Mouse (Mus musculus): ENCODE measurements around the gene Klhl26. TPM values are rescaled to one million over a fixed set of nuclear protein-coding genes. Genes with fewer than 3 reads are reported as not detected.

Klhl26 gene
- polyA plus RNA-seq, 1 experiment from 2014 or later, result 24.2 TPM

DNA sequence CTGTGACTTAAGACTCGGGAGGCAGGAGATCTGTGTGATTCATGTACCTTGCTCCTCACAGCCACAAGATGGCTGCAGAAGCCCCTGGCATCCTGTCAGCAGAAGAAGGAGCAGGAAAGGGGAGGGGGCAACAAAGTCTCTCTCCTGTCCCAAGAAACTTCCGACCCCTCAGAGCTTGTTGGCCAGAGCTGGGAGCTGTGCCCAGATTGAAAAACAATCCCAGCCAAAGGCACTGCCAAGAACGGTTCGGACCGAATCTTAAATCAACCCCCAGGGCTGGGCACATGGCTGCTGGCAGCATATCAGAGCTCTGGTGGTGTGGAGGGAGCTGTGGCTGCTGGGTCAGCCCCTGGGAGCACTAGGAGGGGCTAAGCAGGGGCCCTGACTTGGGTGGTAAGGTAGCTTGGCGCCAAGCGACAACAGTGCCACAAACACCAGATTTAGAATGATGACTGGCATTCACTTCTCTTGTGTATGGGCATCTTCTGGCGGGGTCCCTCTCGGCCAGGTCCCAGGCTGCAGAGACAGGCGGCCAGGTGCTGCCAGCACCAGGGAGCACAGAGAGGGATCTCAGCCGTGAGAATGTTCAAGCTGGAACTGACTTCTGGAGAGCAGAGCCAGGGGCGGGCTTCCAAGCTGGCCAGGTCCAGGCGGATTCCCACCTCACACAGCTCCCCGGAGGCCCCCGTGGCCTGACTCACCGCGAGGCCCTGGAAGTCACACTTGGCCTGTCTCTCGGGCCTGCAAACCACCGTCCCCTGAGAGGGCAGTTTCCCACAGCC is 28.9 kb downstream of the Klhl26 start:
- no peak overlapping the region; the same call in 1 of the 2 replicates for H3K9ac ChIP-seq (replicated peaks; ENCODE audit: low read length)
- H3K4me1 ChIP-seq (ENCODE audit: control insufficient read depth, insufficient read depth, low read length), result no peaks in the 10 kb centered on the region
- H3K4me3 ChIP-seq (replicated peaks; ENCODE audit: low read depth, low read length), result no peak overlapping the region
- H3K27me3 ChIP-seq (ENCODE audit: control insufficient read depth, insufficient read depth, low read length), result no peaks in the 10 kb centered on the region
- H3K4me2 ChIP-seq (ENCODE audit: low read length), result no peak overlapping the region
- WGBS, result 73% methylated on average over 19 of the region's 19 CpGs
- no peaks in the 10 kb centered on the region for H3K9me3 ChIP-seq (ENCODE audit: control insufficient read depth, low read length)
- H3K36me3 ChIP-seq (ENCODE audit: control insufficient read depth, insufficient read depth, low read length), result peaks cover 28% of the 10 kb centered on the region
- no peak overlapping the region for H3K27ac ChIP-seq (replicated peaks; ENCODE audit: low read depth, low read length)
- ATAC-seq (ENCODE audit: low FRiP score, low TSS enrichment) (no peak), DNase-seq (peak; percentile 53)

DNA sequence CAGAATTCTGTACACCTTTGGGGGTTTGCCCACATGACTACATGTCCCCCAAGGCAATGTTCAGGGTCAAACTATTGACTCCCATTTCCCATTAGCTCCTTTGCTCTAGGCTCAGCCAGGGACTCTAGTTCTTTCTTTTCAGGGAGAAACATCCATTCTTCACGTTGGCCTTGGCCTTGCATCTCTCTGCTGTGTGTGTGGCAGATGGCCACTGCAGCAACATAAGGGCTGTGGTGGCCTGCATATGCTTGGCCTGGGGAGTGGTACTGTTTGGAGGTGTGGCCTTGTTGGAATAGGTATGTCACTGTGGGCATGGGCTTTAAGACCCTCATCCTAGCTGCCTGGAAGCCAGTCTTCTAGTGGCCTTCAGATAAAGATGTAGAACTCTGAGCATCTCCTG is 30.8 kb downstream of the Klhl26 start:
- 67% methylated on average over 1 of the region's 1 CpGs for WGBS
- H3K4me2 ChIP-seq (ENCODE audit: low read length), result no peak overlapping the region

DNA sequence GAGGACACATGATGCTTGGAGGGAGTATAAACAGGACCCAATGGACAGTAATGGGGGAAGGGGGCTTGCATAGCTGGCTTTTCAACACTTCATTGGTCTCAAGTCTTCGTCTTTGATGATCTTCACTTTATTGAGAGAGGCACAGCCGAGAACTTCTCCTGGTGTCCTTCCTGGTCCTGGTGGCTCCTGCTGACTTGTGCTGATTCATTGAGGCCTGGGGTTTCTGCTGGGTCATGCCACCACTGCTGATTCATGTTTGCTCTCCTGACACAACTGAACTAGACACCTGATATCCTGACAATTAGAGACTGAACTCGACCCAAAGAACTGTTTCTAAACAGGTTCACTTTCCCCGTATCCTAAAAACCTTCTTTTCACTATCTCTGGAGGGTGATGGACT is 33.4 kb downstream of the Klhl26 start:
- Histone ChIP-seq H3K4me3 (replicated peaks; ENCODE audit: low read depth, low read length) (no peak overlapping the region), H3K27me3 (ENCODE audit: control insufficient read depth, insufficient read depth, low read length) (no peaks in the 10 kb centered on the region), H3K9me3 (ENCODE audit: control insufficient read depth, low read length) (no peaks in the 10 kb centered on the region), H3K4me1 (ENCODE audit: control insufficient read depth, insufficient read depth, low read length) (peaks cover 11% of the 10 kb centered on the region), H3K36me3 (ENCODE audit: control insufficient read depth, insufficient read depth, low read length) (no peaks in the 10 kb centered on the region), H3K27ac (replicated peaks; ENCODE audit: low read depth, low read length) (no peak overlapping the region), H3K4me2 (ENCODE audit: low read length) (no peak overlapping the region), H3K9ac (replicated peaks; ENCODE audit: low read length) (no peak overlapping the region)
- DNase-seq, result no peak
- no peak for ATAC-seq (ENCODE audit: low FRiP score, low TSS enrichment)
- WGBS, result 86% methylated on average over 4 of the region's 4 CpGs

More for the DNA sequence above, 30.8 kb downstream of the Klhl26 start:
- ATAC-seq (ENCODE audit: low FRiP score, low TSS enrichment) (no peak), DNase-seq (no peak)
- Histone ChIP-seq H3K9ac (replicated peaks; ENCODE audit: low read length) (no peak overlapping the region), H3K9me3 (ENCODE audit: control insufficient read depth, low read length) (no peaks in the 10 kb centered on the region), H3K27ac (replicated peaks; ENCODE audit: low read depth, low read length) (no peak overlapping the region), H3K27me3 (ENCODE audit: control insufficient read depth, insufficient read depth, low read length) (no peaks in the 10 kb centered on the region), H3K4me1 (ENCODE audit: control insufficient read depth, insufficient read depth, low read length) (no peaks in the 10 kb centered on the region), H3K4me3 (replicated peaks; ENCODE audit: low read depth, low read length) (no peak overlapping the region), H3K36me3 (ENCODE audit: control insufficient read depth, insufficient read depth, low read length) (peaks cover 12% of the 10 kb centered on the region; the same call in 1 of the 2 replicates)

DNA sequence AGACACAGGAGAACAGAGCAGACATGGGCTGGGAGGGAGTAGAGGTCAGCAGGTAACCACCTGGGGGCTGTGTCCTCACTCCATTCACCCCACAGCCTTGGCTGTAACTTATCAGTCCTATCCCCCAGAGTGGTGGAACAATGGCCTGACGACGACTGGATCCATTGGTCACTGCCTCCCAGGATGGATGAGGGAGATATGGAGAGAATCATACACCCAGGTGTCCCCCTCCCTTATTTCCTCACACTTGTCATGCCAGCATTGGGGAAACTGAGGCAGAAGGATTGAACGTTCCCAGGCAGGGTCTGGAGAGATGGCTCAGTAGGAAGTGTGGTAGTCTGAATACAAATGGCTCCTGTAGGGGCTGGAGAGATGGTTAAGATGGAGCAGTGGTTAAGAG is 35.2 kb downstream of the Klhl26 start:
- Histone ChIP-seq H3K27me3 (ENCODE audit: control insufficient read depth, insufficient read depth, low read length) (no peaks in the 10 kb centered on the region), H3K9ac (replicated peaks; ENCODE audit: low read length) (no peak overlapping the region), H3K9me3 (ENCODE audit: control insufficient read depth, low read length) (no peaks in the 10 kb centered on the region), H3K4me1 (ENCODE audit: control insufficient read depth, insufficient read depth, low read length) (peaks cover 16% of the 10 kb centered on the region), H3K4me2 (ENCODE audit: low read length) (no peak overlapping the region), H3K27ac (replicated peaks; ENCODE audit: low read depth, low read length) (no peak overlapping the region), H3K36me3 (ENCODE audit: control insufficient read depth, insufficient read depth, low read length) (no peaks in the 10 kb centered on the region), H3K4me3 (replicated peaks; ENCODE audit: low read depth, low read length) (no peak overlapping the region)
- ATAC-seq (ENCODE audit: low FRiP score, low TSS enrichment), result no peak
- 82% methylated on average over 3 of the region's 3 CpGs for WGBS
- DNase-seq, result no peak

DNA sequence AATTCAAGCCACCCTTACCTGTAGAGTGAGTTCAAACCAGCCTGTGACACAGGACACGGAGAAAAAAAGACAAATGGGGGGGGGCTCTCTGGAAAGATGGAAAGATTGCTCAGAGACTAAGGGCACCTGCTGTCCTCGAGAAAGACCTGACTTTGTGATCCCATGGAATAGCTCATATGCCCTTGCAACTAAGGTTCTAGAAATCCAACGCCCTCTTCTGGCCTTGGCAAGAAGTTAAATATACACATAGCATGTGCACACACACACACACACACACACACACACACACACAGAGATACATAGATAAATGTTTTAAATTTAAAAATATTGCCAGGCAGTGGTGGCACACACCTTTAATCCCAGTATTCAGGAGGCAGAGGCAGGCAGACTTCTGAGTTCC is 36.5 kb downstream of the Klhl26 start:
- Histone ChIP-seq H3K9ac (replicated peaks; ENCODE audit: low read length) (no peak overlapping the region), H3K27me3 (ENCODE audit: control insufficient read depth, insufficient read depth, low read length) (no peaks in the 10 kb centered on the region), H3K4me1 (ENCODE audit: control insufficient read depth, insufficient read depth, low read length) (peaks cover 16% of the 10 kb centered on the region), H3K4me3 (replicated peaks; ENCODE audit: low read depth, low read length) (peak overlapping the region; percentile 68), H3K4me2 (ENCODE audit: low read length) (peak overlapping the region; percentile 68), H3K27ac (replicated peaks; ENCODE audit: low read depth, low read length) (no peak overlapping the region), H3K36me3 (ENCODE audit: control insufficient read depth, insufficient read depth, low read length) (no peaks in the 10 kb centered on the region), H3K9me3 (ENCODE audit: control insufficient read depth, low read length) (no peaks in the 10 kb centered on the region)
- WGBS, result 52% methylated on average over 3 of the region's 3 CpGs
- no peak for DNase-seq
- ATAC-seq (ENCODE audit: low FRiP score, low TSS enrichment), result no peak

DNA sequence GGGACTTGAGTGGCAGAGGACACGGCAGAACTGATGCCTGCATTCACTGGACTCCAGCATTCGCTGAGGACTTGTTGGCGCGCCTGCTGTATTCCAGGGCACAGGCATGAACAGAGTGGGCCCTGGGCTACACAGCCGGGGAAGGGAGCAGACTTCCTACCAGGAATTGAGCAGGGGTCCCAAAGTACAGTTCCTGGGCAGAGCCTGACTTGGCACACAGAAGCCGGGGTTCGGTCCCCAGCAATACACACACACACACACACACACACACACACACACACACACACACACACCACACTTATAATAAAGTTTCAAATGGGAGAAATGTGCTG is 37.0 kb downstream of the Klhl26 start:
- H3K27ac ChIP-seq (replicated peaks; ENCODE audit: low read depth, low read length), result peak overlapping the region; percentile 91
- H3K4me2 ChIP-seq (ENCODE audit: low read length), result peak overlapping the region; percentile 68
- peaks cover 16% of the 10 kb centered on the region for H3K4me1 ChIP-seq (ENCODE audit: control insufficient read depth, insufficient read depth, low read length)
- no peaks in the 10 kb centered on the region for H3K9me3 ChIP-seq (ENCODE audit: control insufficient read depth, low read length)
- WGBS, result 3% methylated on average over 7 of the region's 7 CpGs
- no peaks in the 10 kb centered on the region for H3K27me3 ChIP-seq (ENCODE audit: control insufficient read depth, insufficient read depth, low read length)
- H3K36me3 ChIP-seq (ENCODE audit: control insufficient read depth, insufficient read depth, low read length), result no peaks in the 10 kb centered on the region
- no peak for DNase-seq
- ATAC-seq (ENCODE audit: low FRiP score, low TSS enrichment), result no peak
- peak overlapping the region; percentile 60; the same call in 1 of the 2 replicates for H3K9ac ChIP-seq (replicated peaks; ENCODE audit: low read length)
- H3K4me3 ChIP-seq (replicated peaks; ENCODE audit: low read depth, low read length), result peak overlapping the region; percentile 68

DNA sequence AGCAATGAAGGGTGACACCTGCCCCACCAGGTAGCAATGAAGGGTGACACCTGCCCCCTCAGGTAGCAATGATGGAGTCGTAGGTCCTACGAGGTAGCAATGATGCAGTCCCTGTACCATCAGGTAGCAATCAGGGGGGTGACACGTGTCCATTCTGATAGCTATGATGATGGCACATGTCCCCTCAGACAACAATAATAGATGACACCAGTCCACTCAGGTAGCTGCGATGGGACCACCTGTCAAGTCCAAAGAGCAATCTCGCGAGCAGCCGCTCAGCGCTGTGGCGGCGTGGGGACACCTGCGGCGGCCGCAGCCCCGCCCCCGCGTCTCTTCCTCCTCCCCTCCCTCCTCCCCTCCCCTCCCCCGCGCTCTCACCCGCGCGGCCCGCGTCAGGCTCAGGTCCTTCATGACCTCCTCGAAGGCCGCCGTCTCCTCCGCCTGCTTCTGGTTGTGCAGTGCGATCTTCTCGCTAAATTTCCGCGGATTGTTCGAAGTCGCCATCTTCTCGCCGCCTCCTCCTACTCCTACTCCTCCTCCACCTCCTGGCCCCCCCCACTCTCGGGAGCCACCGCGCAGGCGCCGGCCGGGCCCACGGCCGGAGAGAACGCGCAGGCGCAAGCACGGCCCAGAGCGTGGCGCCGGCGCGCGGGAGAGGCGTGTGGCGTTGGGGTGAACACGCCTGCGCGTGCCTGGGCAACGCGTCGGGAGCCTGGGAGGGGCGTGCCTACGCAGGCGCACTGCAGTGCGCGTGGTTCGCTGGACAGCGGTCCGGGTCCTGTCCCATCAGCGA is 37.5 kb downstream of the Klhl26 start, which contains the start of gene Crtc1:
TSS of gene Crtc1 (minus strand) at position 525 of the 793 bp plus-strand sequence.
- Histone ChIP-seq H3K4me2 (ENCODE audit: low read length) (peak within 1 kb of the TSS; percentile 68), H3K36me3 (ENCODE audit: control insufficient read depth, insufficient read depth, low read length) (no peaks in the 10 kb centered on the region), H3K27me3 (ENCODE audit: control insufficient read depth, insufficient read depth, low read length) (no peaks in the 10 kb centered on the region), H3K4me1 (ENCODE audit: control insufficient read depth, insufficient read depth, low read length) (peaks cover 16% of the 10 kb centered on the region), H3K9me3 (ENCODE audit: control insufficient read depth, low read length) (no peaks in the 10 kb centered on the region), H3K27ac (replicated peaks; ENCODE audit: low read depth, low read length) (peak within 1 kb of the TSS; percentile 91), H3K9ac (replicated peaks; ENCODE audit: low read length) (peak within 1 kb of the TSS; percentile 79), H3K4me3 (replicated peaks; ENCODE audit: low read depth, low read length) (peak within 1 kb of the TSS; percentile 68)
- ATAC-seq (ENCODE audit: low FRiP score, low TSS enrichment), result peak; percentile 97
- DNase-seq, result peak; percentile 99
- under 1% methylated on average over 66 of the region's 70 CpGs for WGBS

DNA sequence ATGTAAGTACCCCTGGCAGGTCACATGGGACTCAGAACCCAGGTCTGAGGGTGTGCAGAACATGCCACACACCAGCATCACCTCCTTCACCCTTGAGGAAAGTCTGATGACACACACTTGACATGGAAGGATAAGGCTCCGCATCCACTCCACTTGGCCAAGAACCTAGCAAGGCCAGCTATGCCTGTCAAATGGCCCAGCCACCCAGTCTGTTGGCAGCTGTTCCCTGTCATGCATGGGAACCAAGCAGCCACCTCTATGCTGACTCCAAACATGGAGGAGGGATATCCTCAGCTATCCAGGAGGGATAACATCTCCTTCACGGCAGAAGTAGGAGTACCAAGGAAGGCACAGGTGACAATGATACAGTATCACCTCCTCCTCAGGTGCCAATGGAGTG is 38.3 kb downstream of the Klhl26 start:
- H3K4me1 ChIP-seq (ENCODE audit: control insufficient read depth, insufficient read depth, low read length), result peaks cover 16% of the 10 kb centered on the region
- H3K4me2 ChIP-seq (ENCODE audit: low read length), result peak overlapping the region; percentile 68
- H3K36me3 ChIP-seq (ENCODE audit: control insufficient read depth, insufficient read depth, low read length), result no peaks in the 10 kb centered on the region
- ATAC-seq (ENCODE audit: low FRiP score, low TSS enrichment) (no peak), DNase-seq (no peak)
- 88% methylated on average over 2 of the region's 2 CpGs for WGBS
- H3K4me3 ChIP-seq (replicated peaks; ENCODE audit: low read depth, low read length), result peak overlapping the region; percentile 68
- peak overlapping the region; percentile 79; the same call in 1 of the 2 replicates for H3K9ac ChIP-seq (replicated peaks; ENCODE audit: low read length)
- H3K9me3 ChIP-seq (ENCODE audit: control insufficient read depth, low read length), result no peaks in the 10 kb centered on the region
- no peak overlapping the region for H3K27ac ChIP-seq (replicated peaks; ENCODE audit: low read depth, low read length)
- no peaks in the 10 kb centered on the region for H3K27me3 ChIP-seq (ENCODE audit: control insufficient read depth, insufficient read depth, low read length)

Measured in midbrain, embryonic 14.5 days (tissue).